Mouse (Mus musculus): ENCODE data around the gene BC029722. TPM values are rescaled to one million over a fixed set of nuclear protein-coding genes. Genes with fewer than 3 reads are reported as not detected.
A peak's percentile ranks its signal among the peaks of the same experiment; 100 is the strongest.

The BC029722 gene
- total and polyA plus RNA-seq, 3 experiments: 12.4 to 33.8 (median 22.7) TPM

DNA sequence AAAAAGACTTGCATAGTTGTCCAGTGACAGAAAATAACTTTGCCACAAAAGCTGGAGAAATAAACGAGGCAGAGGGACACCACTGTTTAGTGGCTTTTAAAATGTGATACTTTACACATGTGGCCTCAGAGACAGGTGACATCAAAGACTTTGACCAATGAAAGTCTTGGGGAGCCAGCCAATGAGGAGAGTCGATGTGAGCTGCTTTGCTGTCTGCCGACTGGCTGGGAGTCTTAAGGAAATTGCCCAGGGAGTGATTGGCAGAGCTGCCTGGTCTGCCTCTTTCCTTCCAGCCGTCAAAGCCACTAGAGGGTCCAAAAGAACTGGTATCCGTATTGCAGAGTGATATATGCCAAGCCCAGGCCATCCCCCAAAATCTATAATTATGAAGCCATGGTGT is 4.4 kb downstream of the BC029722 start:
- Histone ChIP-seq H3K4me2 (ENCODE audit: insufficient read depth, low read depth, poor library complexity, severe bottlenecking) (no peak overlapping the region), H3K27me3 (replicated peaks) (no peaks in the 10 kb centered on the region), H3K36me3 (replicated peaks in 1 of 2; ENCODE audit: control insufficient read depth in 1 of 2, insufficient read depth in 1 of 2, low read length in 1 of 2) (peaks cover 4 to 27% of the 10 kb centered on the region in 2 experiments), H3K9me3 (replicated peaks; ENCODE audit: low read length) (no peaks in the 10 kb centered on the region), H3K4me1 (ENCODE audit: control insufficient read depth in 1 of 2, insufficient read depth in 2 of 2) (peaks cover 19 to 43% of the 10 kb centered on the region in 2 experiments), H3K4me3 (replicated peaks in 1 of 3; ENCODE audit: low read depth in 2 of 3, low read length in 2 of 3, poor library complexity in 1 of 3) (no peak overlapping the region), H3K79me2 (replicated peaks; ENCODE audit: control insufficient read depth, extremely low read depth, insufficient read depth, poor library complexity, severe bottlenecking) (0 out of 2 replicates have a peak, but pooled peaks cover 4% of the 10 kb centered on the region), H3K9ac (ENCODE audit: insufficient read depth, low read depth) (no peak overlapping the region), H3K27ac (ENCODE audit: insufficient read depth, low read depth) (no peak overlapping the region)
- no peak for TF ChIP-seq RCOR1 (conservative IDR thresholded peaks at IDR 0.05; ENCODE audit: low read depth, low read length)
- peak; percentile 82 for TF ChIP-seq CHD2 (IDR thresholded peaks at IDR 0.05; ENCODE audit: low read length)
- DNase-seq (ENCODE audit: extremely low read depth): no peak
- in situ Hi-C loops (cut with MboI; ENCODE audit: low pct_ligation_motif_present, low pct_unique_long_range_greater_than_20kb, low sequenced_read_pairs): no loop called here
- dilution Hi-C loops (cut with MboI; ENCODE audit: extremely low pct_ligation_motif_present, extremely low pct_unique_long_range_greater_than_20kb, low sequenced_read_pairs): no loop called here

- TF ChIP-seq CHD1 (IDR thresholded peaks at IDR 0.05; ENCODE audit: low read depth, low read length): no peak
- TF ChIP-seq NELFE (IDR thresholded peaks at IDR 0.05; ENCODE audit: low read depth, low read length): no peak
- no peak for TF ChIP-seq POLR2A (IDR thresholded peaks at IDR 0.05; ENCODE audit: low read depth, low read length)
- TF ChIP-seq SMC3 (IDR thresholded peaks at IDR 0.05; ENCODE audit: low read depth, low read length): no peak
- TF ChIP-seq RAD21 (IDR thresholded peaks at IDR 0.05; ENCODE audit: low read depth, low read length): no peak
- TF ChIP-seq HCFC1 (IDR thresholded peaks at IDR 0.05; ENCODE audit: low read depth, low read length): no peak
- no peak for TF ChIP-seq JUND (conservative IDR thresholded peaks at IDR 0.05; ENCODE audit: low read depth, low read length)
- TF ChIP-seq NRF1 (IDR thresholded peaks at IDR 0.05; ENCODE audit: low read depth, low read length): no peak
- no peak for TF ChIP-seq EP300 (IDR thresholded peaks at IDR 0.05; ENCODE audit: low read length)
- TF ChIP-seq MAZ (IDR thresholded peaks at IDR 0.05; ENCODE audit: low read depth, low read length): no peak
- no peak for TF ChIP-seq CHD2 (IDR thresholded peaks at IDR 0.05; ENCODE audit: low read length)
- TF ChIP-seq TBP (conservative IDR thresholded peaks at IDR 0.05; ENCODE audit: low read depth, low read length): no peak
- no peak for TF ChIP-seq USF2 (conservative IDR thresholded peaks at IDR 0.05; ENCODE audit: low read depth, low read length)
- no peak for TF ChIP-seq MAFK (IDR thresholded peaks at IDR 0.05; ENCODE audit: insufficient replicate concordance, low read length)
- TF ChIP-seq ZNF384 (IDR thresholded peaks at IDR 0.05; ENCODE audit: low read depth, low read length): no peak
- TF ChIP-seq ZMIZ1 (IDR thresholded peaks at IDR 0.05; ENCODE audit: low read depth, low read length): no peak
- no peak for TF ChIP-seq KAT2A (IDR thresholded peaks at IDR 0.05; ENCODE audit: insufficient replicate concordance, low read length)
- no peak for TF ChIP-seq E2F4 (IDR thresholded peaks at IDR 0.05; ENCODE audit: insufficient replicate concordance, low read depth, low read length)
- TF ChIP-seq CTCF (conservative IDR thresholded peaks at IDR 0.05 in 1 of 2, IDR thresholded peaks at IDR 0.05 in 1 of 2; ENCODE audit: low read depth in 2 of 2, low read length in 2 of 2): no peak
- no peak for TF ChIP-seq MYC (IDR thresholded peaks at IDR 0.05; ENCODE audit: low read depth, low read length)
- in situ Hi-C loops (cut with MboI; ENCODE audit: low pct_ligation_motif_present, low pct_unique_long_range_greater_than_20kb, low sequenced_read_pairs) (no loop called here), dilution Hi-C loops (cut with MboI; ENCODE audit: extremely low pct_ligation_motif_present, extremely low pct_unique_long_range_greater_than_20kb, low sequenced_read_pairs) (no loop called here)
Measured at GRCm38 (mm10) chr2:155812637-155813036, 6.6 kb downstream of the BC029722 start.

More at GRCm38 (mm10) chr2:155812637-155813036, 6.6 kb downstream of the BC029722 start:
- Histone ChIP-seq H3K4me1 (ENCODE audit: control insufficient read depth in 1 of 2, insufficient read depth in 2 of 2) (peaks cover 10 to 30% of the 10 kb centered on the region in 2 experiments; a peak in 3 of 4 replicates), H3K9me3 (replicated peaks; ENCODE audit: low read length) (no peaks in the 10 kb centered on the region), H3K4me2 (ENCODE audit: insufficient read depth, low read depth, poor library complexity, severe bottlenecking) (no peak overlapping the region), H3K9ac (ENCODE audit: insufficient read depth, low read depth) (no peak overlapping the region), H3K79me2 (replicated peaks; ENCODE audit: control insufficient read depth, extremely low read depth, insufficient read depth, poor library complexity, severe bottlenecking) (no peaks in the 10 kb centered on the region), H3K4me3 (replicated peaks in 1 of 3; ENCODE audit: low read depth in 2 of 3, low read length in 2 of 3, poor library complexity in 1 of 3) (no peak overlapping the region), H3K27me3 (replicated peaks) (peaks cover 6% of the 10 kb centered on the region), H3K27ac (ENCODE audit: insufficient read depth, low read depth) (no peak overlapping the region), H3K36me3 (replicated peaks in 1 of 2; ENCODE audit: control insufficient read depth in 1 of 2, insufficient read depth in 1 of 2, low read length in 1 of 2) (peaks cover 0 to 19% of the 10 kb centered on the region in 2 experiments)
- DNase-seq (ENCODE audit: extremely low read depth): no peak

Measured in CH12.LX (cell line).